Mouse (Mus musculus) CH12.LX (cell line): Measurements from ENCODE around the gene Adora1. TPM values are rescaled to one million over a fixed set of nuclear protein-coding genes. Genes with fewer than 3 reads are reported as not detected.

Experiments
- DNase-seq: peaks from one replicate; pipeline ENCODE4 v3.0.0-alpha.2; 2013; ENCODE audit errors: extremely low read depth
- H3K27ac ChIP-seq: 2 replicates; pipeline ENCODE4 v1.5.1; 2012; ENCODE audit warnings: low read depth, mild to moderate bottlenecking, control low read depth, moderate library complexity; ENCODE audit not compliant: insufficient read depth
- H3K27me3 ChIP-seq: replicated peaks from 2 replicates; pipeline ENCODE3; 2012; ENCODE audit warnings: inconsistent platforms
- H3K36me3 ChIP-seq, 2 experiments: replicated peaks in 1 of 2; 2 replicates each; pipeline versions ENCODE3 to v1.6.1; 2012; ENCODE audit warnings: inconsistent platforms in 1 of 2, low read length in 1 of 2, mild to moderate bottlenecking in 1 of 2, mixed read lengths in 1 of 2, moderate library complexity in 1 of 2; ENCODE audit not compliant: control insufficient read depth in 1 of 2, insufficient read depth in 1 of 2
- H3K4me1 ChIP-seq, 2 experiments: 2 replicates each; pipeline ENCODE4 v1.6.1; 2012; ENCODE audit warnings: inconsistent platforms in 1 of 2, moderate library complexity in 1 of 2; ENCODE audit not compliant: insufficient read depth in 2 of 2, control insufficient read depth in 1 of 2
- H3K4me2 ChIP-seq: 2 replicates; pipeline ENCODE4 v1.6.1; 2012; ENCODE audit warnings: low read depth, mild to moderate bottlenecking, control low read depth; ENCODE audit not compliant: poor library complexity, insufficient read depth, severe bottlenecking
- H3K4me3 ChIP-seq, 3 experiments: fragments of 150-350 bp in 1 of 3; sonication (generic) in 1 of 3; replicated peaks in 1 of 3; 2 replicates each; pipeline versions ENCODE3 to v1.5.1; 2011 to 2012; ENCODE audit warnings: low read depth in 2 of 3, low read length in 2 of 3, mild to moderate bottlenecking in 2 of 3, moderate library complexity in 2 of 3, control low read depth in 1 of 3, improper control_type of control experiment in 1 of 3, inconsistent platforms in 1 of 3, mixed read lengths in 1 of 3; ENCODE audit not compliant: poor library complexity in 1 of 3
- H3K79me2 ChIP-seq: replicated peaks from 2 replicates; pipeline ENCODE4 v1.6.1; 2012; ENCODE audit warnings: mild to moderate bottlenecking, moderate library complexity; ENCODE audit not compliant: control insufficient read depth, poor library complexity, insufficient read depth, severe bottlenecking; ENCODE audit errors: extremely low read depth
- H3K9ac ChIP-seq: 2 replicates; pipeline ENCODE4 v1.6.1; 2012; ENCODE audit warnings: low read depth, mild to moderate bottlenecking, control low read depth, moderate library complexity; ENCODE audit not compliant: insufficient read depth
- H3K9me3 ChIP-seq: replicated peaks from 2 replicates; pipeline ENCODE3; 2012; ENCODE audit warnings: low read length, inconsistent platforms, mixed read lengths
- BHLHE40 ChIP-seq: IDR thresholded peaks from 2 replicates; pipeline ENCODE4 v1.6.1; 2011; ENCODE audit warnings: mild to moderate bottlenecking, low read depth, low read length, improper control_type of control experiment
- CTCF ChIP-seq, 2 experiments: IDR thresholded peaks in 1 of 2; conservative IDR thresholded peaks in 1 of 2; 2 replicates each; pipeline ENCODE4 v1.5.1; 2011 to 2012; ENCODE audit warnings: low read depth in 2 of 2, low read length in 2 of 2, improper control_type of control experiment in 1 of 2, inconsistent platforms in 1 of 2, mild to moderate bottlenecking in 1 of 2, moderate library complexity in 1 of 2
- E2F4 ChIP-seq: IDR thresholded peaks from 2 replicates; pipeline ENCODE4 v1.6.1; 2011; ENCODE audit warnings: low read depth, low read length, improper control_type of control experiment; ENCODE audit not compliant: insufficient replicate concordance
- ELF1 ChIP-seq: IDR thresholded peaks from 2 replicates; pipeline ENCODE4 v1.6.1; 2014; ENCODE audit warnings: low read depth, mild to moderate bottlenecking, inconsistent platforms, low read length, improper control_type of control experiment
- EP300 ChIP-seq: IDR thresholded peaks from 2 replicates; pipeline ENCODE4 v1.6.1; 2011; ENCODE audit warnings: low read length, improper control_type of control experiment
- JUN ChIP-seq: IDR thresholded peaks from 2 replicates; pipeline ENCODE4 v1.6.1; 2011; ENCODE audit warnings: low read depth, mild to moderate bottlenecking, low read length, improper control_type of control experiment, moderate library complexity; ENCODE audit not compliant: insufficient read depth
- MAFK ChIP-seq: IDR thresholded peaks from 2 replicates; pipeline ENCODE4 v1.6.1; 2011; ENCODE audit warnings: low read length, improper control_type of control experiment; ENCODE audit not compliant: insufficient replicate concordance
- MEF2A ChIP-seq: IDR thresholded peaks from 2 replicates; pipeline ENCODE4 v1.6.1; 2014; ENCODE audit warnings: low read depth, mild to moderate bottlenecking, inconsistent platforms, low read length, improper control_type of control experiment, borderline replicate concordance
- PAX5 ChIP-seq: IDR thresholded peaks from 2 replicates; pipeline ENCODE4 v1.6.1; 2012; ENCODE audit warnings: low read length, inconsistent platforms, mixed read lengths
- RAD21 ChIP-seq: IDR thresholded peaks from 2 replicates; pipeline ENCODE4 v1.6.1; 2011; ENCODE audit warnings: low read depth, mild to moderate bottlenecking, low read length, improper control_type of control experiment, moderate library complexity
- SMC3 ChIP-seq: IDR thresholded peaks from 2 replicates; pipeline ENCODE4 v1.6.1; 2011; ENCODE audit warnings: low read depth, low read length, improper control_type of control experiment
- TBP ChIP-seq: conservative IDR thresholded peaks from 2 replicates; pipeline ENCODE4 v1.6.1; 2011; ENCODE audit warnings: low read depth, low read length, improper control_type of control experiment
- USF1 ChIP-seq: IDR thresholded peaks from 2 replicates; pipeline ENCODE4 v1.6.1; 2014; ENCODE audit warnings: low read depth, mild to moderate bottlenecking, inconsistent platforms, low read length, improper control_type of control experiment
- ZC3H11A ChIP-seq: IDR thresholded peaks from 2 replicates; pipeline ENCODE4 v1.6.1; 2012; ENCODE audit warnings: low read depth, mild to moderate bottlenecking, inconsistent platforms, low read length, improper control_type of control experiment
- ZKSCAN1 ChIP-seq: IDR thresholded peaks from 2 replicates; pipeline ENCODE4 v1.6.1; 2012; ENCODE audit warnings: low read depth, inconsistent platforms, low read length, improper control_type of control experiment, borderline replicate concordance
- ZNF384 ChIP-seq: IDR thresholded peaks from 2 replicates; pipeline ENCODE4 v1.6.1; 2012; ENCODE audit warnings: low read depth, low read length, improper control_type of control experiment, inconsistent platforms
- dilution Hi-C: fragments of 300-500 bp; cut with MboI; formaldehyde crosslinking; loops from 2 replicates; pipeline ENCODE4 v1.14.3; 2020; ENCODE audit warnings: low sequenced_read_pairs; ENCODE audit not compliant: extremely low pct_unique_long_range_greater_than_20kb, extremely low pct_ligation_motif_present
- in situ Hi-C: fragments of 300-500 bp; cut with MboI; formaldehyde crosslinking; loops from 3 replicates; pipeline ENCODE4 v1.14.3; 2019; ENCODE audit warnings: low sequenced_read_pairs, low pct_ligation_motif_present, low pct_unique_long_range_greater_than_20kb, mixed read lengths
- polyA plus RNA-seq: library from polyadenylated mRNA; unstranded; fragments of >175 nt; gene quantifications from 2 replicates; pipeline ENCODE4 v1.2.1, GENCODE M21; 2012; ENCODE audit warnings: low read depth; ENCODE audit not compliant: insufficient read length
- total RNA-seq, 2 experiments: library from RNA; depleted of rRNA; stranded (reverse); fragments of 300-350 nt in 1 of 2; fragments of >200 nt in 1 of 2; gene quantifications; 2 replicates each; pipeline ENCODE4 v1.2.3; 2012 to 2014

Gene Adora1
- total and polyA plus RNA-seq, 3 experiments = 0.20 TPM; not detected in 2

DNA sequence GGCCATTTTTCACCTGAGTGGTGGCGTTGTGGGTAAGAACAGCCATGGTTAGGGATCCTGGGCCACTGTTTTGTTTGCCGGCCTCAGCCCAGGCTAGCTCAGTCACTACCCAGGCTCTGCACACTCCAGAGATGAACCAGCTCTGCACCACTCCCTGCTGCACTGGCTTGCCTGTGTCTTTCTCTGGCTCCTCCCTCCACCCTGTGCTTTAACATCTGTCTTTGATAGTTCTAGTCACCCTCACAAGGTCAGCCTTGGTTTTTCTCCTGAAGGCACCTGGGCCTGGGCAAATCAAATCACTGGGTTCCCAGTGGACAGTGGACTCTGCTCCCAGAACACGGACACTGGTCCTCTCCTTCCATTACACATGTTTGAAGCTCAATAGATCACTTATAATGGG lies 81.1 kb downstream of the Adora1 start:
- Histone ChIP-seq H3K9me3 (peaks cover 8% of the 10 kb centered on the region), H3K27me3 (peaks cover 2% of the 10 kb centered on the region), H3K4me3 (no peak overlapping the region), H3K27ac (no peak overlapping the region), H3K9ac (no peak overlapping the region), H3K4me2 (no peak overlapping the region), H3K4me1 (peaks cover 0 to 9% of the 10 kb centered on the region in 2 experiments; a peak in 2 of 4 replicates), H3K36me3 (no peaks in the 10 kb centered on the region), H3K79me2 (no peaks in the 10 kb centered on the region)
- in situ Hi-C loops (loop anchor here (5.0 kb wide), 3 partner anchors 38 to 168 kb away; partner anchors contain the start of gene Mybph), dilution Hi-C loops (no loop called here)
- no peak for DNase-seq
- TF ChIP-seq MEF2A (no peak), CTCF (conservative IDR thresholded peaks at IDR 0.05 in 1 of 2, IDR thresholded peaks at IDR 0.05 in 1 of 2; ENCODE audit: low read depth in 2 of 2, low read length in 2 of 2) (no peak), ZNF384 (no peak), BHLHE40 (no peak), PAX5 (no peak), EP300 (no peak)

- H3K79me2 ChIP-seq = no peaks in the 10 kb centered on the region
- H3K4me2 ChIP-seq = no peak overlapping the region
- H3K9ac ChIP-seq = no peak overlapping the region
- in situ Hi-C loops = loop anchor here (5.0 kb wide), 3 partner anchors 39 to 169 kb away; partner anchors contain the start of gene Mybph
- peaks cover 6% of the 10 kb centered on the region for H3K9me3 ChIP-seq
- H3K27ac ChIP-seq = no peak overlapping the region
- TF ChIP-seq ZC3H11A (no peak), MAFK (no peak), TBP (no peak), BHLHE40 (no peak), ZKSCAN1 (no peak), E2F4 (no peak), SMC3 (no peak), RAD21 (no peak), JUN (no peak), USF1 (no peak), ELF1 (no peak), PAX5 (no peak)
- TF ChIP-seq, all 38 proteins: peak for 0
- Histone ChIP-seq H3K4me3 (no peak overlapping the region), H3K4me1 (peaks cover 0 to 9% of the 10 kb centered on the region in 2 experiments; a peak in 2 of 4 replicates), H3K27me3 (peaks cover 2% of the 10 kb centered on the region), H3K36me3 (no peaks in the 10 kb centered on the region)
- dilution Hi-C loops = no loop called here
- no peak for DNase-seq
Observed at GRCm38 (mm10) chr1:134152626-134153590, 82.3 kb downstream of the Adora1 start.
